Mouse (Mus musculus) forebrain, embryonic 16.5 days (tissue): Measurements from ENCODE around the gene Homer2. TPM values are rescaled to one million over a fixed set of nuclear protein-coding genes. Genes with fewer than 3 reads are reported as not detected.

ENCODE experiments used
- ATAC-seq: fragments of 200-750 bp; cut with Nextera tagmentation; 2 replicates; pipeline ENCODE4 v1.8.0; 2017; ENCODE audit warnings: mild to moderate bottlenecking, moderate library complexity
- H3K27ac ChIP-seq: fragments of 300-500 bp; sonication (generic); 2 replicates; pipeline ENCODE4 v1.5.1; 2014; ENCODE audit warnings: low read length, control low read depth
- H3K27me3 ChIP-seq: fragments of 300-500 bp; sonication (generic); replicated peaks from 2 replicates; pipeline ENCODE4 v1.6.1; 2014; ENCODE audit warnings: low read length; ENCODE audit not compliant: control insufficient read depth, insufficient read depth
- H3K36me3 ChIP-seq: fragments of 300-500 bp; sonication (generic); 2 replicates; pipeline ENCODE4 v1.6.1; 2014; ENCODE audit not compliant: control insufficient read depth, insufficient read depth
- H3K4me1 ChIP-seq: fragments of 300-500 bp; sonication (generic); replicated peaks from 2 replicates; pipeline ENCODE4 v1.6.1; 2014; ENCODE audit warnings: low read length; ENCODE audit not compliant: control insufficient read depth, insufficient read depth
- H3K4me2 ChIP-seq: fragments of 300-500 bp; sonication (generic); 2 replicates; pipeline ENCODE4 v1.6.1; 2014; ENCODE audit warnings: mild to moderate bottlenecking, low read length, control low read depth
- H3K4me3 ChIP-seq: fragments of 300-500 bp; sonication (generic); replicated peaks from 2 replicates; pipeline ENCODE4 v1.5.1; 2014; ENCODE audit warnings: mild to moderate bottlenecking, low read length, control low read depth
- H3K9ac ChIP-seq: fragments of 300-500 bp; sonication (generic); replicated peaks from 2 replicates; pipeline ENCODE4 v1.6.1; 2014; ENCODE audit warnings: low read depth, low read length, control low read depth
- H3K9me3 ChIP-seq: fragments of 300-500 bp; sonication (generic); 2 replicates; pipeline ENCODE4 v1.6.1; 2016; ENCODE audit warnings: low read length; ENCODE audit not compliant: control insufficient read depth
- WGBS: fragments of 180-500 bp; shearing (Covaris S2); extraction: QIAGEN DNeasy Blood & Tissue Kit; methylation state at CpG from one replicate; pipeline ENCODE4 v1.1.7; 2014; 5-methylcytosine and 5-hydroxymethylcytosine counted together
- polyA plus RNA-seq: library from polyadenylated mRNA; unstranded; fragments of >200 nt; fragmentation: Nextera tagmentation; extraction: Ambion mirVana; gene quantifications from 2 replicates; pipeline ENCODE4 v1.2.1, GENCODE M21; 2015

Gene Homer2
- polyA plus RNA-seq, 1 experiment from 2014 or later, result 19.1 TPM

- H3K27ac ChIP-seq, result no peak overlapping the region
- peaks cover 17% of the 10 kb centered on the region for H3K4me1 ChIP-seq
- H3K9me3 ChIP-seq, result no peaks in the 10 kb centered on the region
- no peak overlapping the region for H3K9ac ChIP-seq
- 49% methylated on average over 7 of the region's 7 CpGs for WGBS
- H3K36me3 ChIP-seq, result no peaks in the 10 kb centered on the region
- H3K27me3 ChIP-seq, result no peaks in the 10 kb centered on the region
- no peak overlapping the region for H3K4me3 ChIP-seq
- no peak overlapping the region for H3K4me2 ChIP-seq
- no peak for ATAC-seq
Measured at GRCm38 (mm10) chr7:81644551-81645235, 62.6 kb downstream of the Homer2 start.

GRCm38 (mm10) chr7:81641101-81641500, 66.2 kb downstream of the Homer2 start:
- Histone ChIP-seq H3K27me3 (no peaks in the 10 kb centered on the region), H3K36me3 (no peaks in the 10 kb centered on the region), H3K9me3 (no peaks in the 10 kb centered on the region), H3K4me1 (peaks cover 6% of the 10 kb centered on the region; the same call in 1 of the 2 replicates), H3K9ac (no peak overlapping the region), H3K27ac (no peak overlapping the region), H3K4me3 (no peak overlapping the region), H3K4me2 (no peak overlapping the region)
- 74% methylated on average over 6 of the region's 6 CpGs for WGBS
- no peak for ATAC-seq

- Histone ChIP-seq H3K4me2 (no peak overlapping the region), H3K9me3 (0 out of 2 replicates have a peak, but pooled peaks cover 2% of the 10 kb centered on the region), H3K9ac (no peak overlapping the region), H3K27ac (no peak overlapping the region), H3K27me3 (no peaks in the 10 kb centered on the region), H3K4me3 (no peak overlapping the region), H3K4me1 (no peaks in the 10 kb centered on the region), H3K36me3 (no peaks in the 10 kb centered on the region)
- no peak for ATAC-seq
- 80% methylated on average over 6 of the region's 6 CpGs for WGBS
Measured at GRCm38 (mm10) chr7:81632586-81632985, 74.7 kb downstream of the Homer2 start.

- 82% methylated on average over 8 of the region's 8 CpGs for WGBS
Measured at GRCm38 (mm10) chr7:81631261-81631660, 76.1 kb downstream of the Homer2 start.

GRCm38 (mm10) chr7:81626460-81626859, 80.9 kb downstream of the Homer2 start:
- Histone ChIP-seq H3K9me3 (0 out of 2 replicates have a peak, but pooled peaks cover 2% of the 10 kb centered on the region), H3K27me3 (no peaks in the 10 kb centered on the region), H3K4me3 (no peak overlapping the region), H3K9ac (no peak overlapping the region), H3K4me2 (no peak overlapping the region), H3K4me1 (no peaks in the 10 kb centered on the region), H3K36me3 (no peaks in the 10 kb centered on the region), H3K27ac (no peak overlapping the region)
- ATAC-seq, result no peak
- 94% methylated on average over 2 of the region's 2 CpGs for WGBS

More at GRCm38 (mm10) chr7:81631261-81631660, 76.1 kb downstream of the Homer2 start:
- Histone ChIP-seq H3K27me3 (no peaks in the 10 kb centered on the region), H3K27ac (no peak overlapping the region), H3K4me3 (no peak overlapping the region), H3K4me1 (no peaks in the 10 kb centered on the region), H3K4me2 (no peak overlapping the region), H3K9ac (no peak overlapping the region), H3K9me3 (0 out of 2 replicates have a peak, but pooled peaks cover 2% of the 10 kb centered on the region), H3K36me3 (no peaks in the 10 kb centered on the region)
- ATAC-seq, result no peak

GRCm38 (mm10) chr7:81623767-81624166, 83.6 kb downstream of the Homer2 start:
- Histone ChIP-seq H3K9ac (no peak overlapping the region), H3K27ac (no peak overlapping the region), H3K4me2 (no peak overlapping the region), H3K9me3 (no peaks in the 10 kb centered on the region), H3K4me1 (no peaks in the 10 kb centered on the region), H3K4me3 (no peak overlapping the region), H3K36me3 (no peaks in the 10 kb centered on the region), H3K27me3 (no peaks in the 10 kb centered on the region)
- ATAC-seq, result no peak
- WGBS, result 92% methylated on average over 6 of the region's 6 CpGs

GRCm38 (mm10) chr7:81622793-81623192, 84.5 kb downstream of the Homer2 start:
- 0 out of 2 replicates have a peak, but pooled peaks have one; percentile 20 for ATAC-seq
- H3K27me3 ChIP-seq, result no peaks in the 10 kb centered on the region
- H3K4me3 ChIP-seq, result no peak overlapping the region
- H3K27ac ChIP-seq, result no peak overlapping the region
- no peaks in the 10 kb centered on the region for H3K9me3 ChIP-seq
- no peaks in the 10 kb centered on the region for H3K4me1 ChIP-seq
- 81% methylated on average over 4 of the region's 4 CpGs for WGBS
- H3K9ac ChIP-seq, result no peak overlapping the region
- no peaks in the 10 kb centered on the region for H3K36me3 ChIP-seq
- H3K4me2 ChIP-seq, result no peak overlapping the region

- no peak for ATAC-seq
- Histone ChIP-seq H3K27ac (no peak overlapping the region), H3K4me1 (no peaks in the 10 kb centered on the region), H3K36me3 (no peaks in the 10 kb centered on the region), H3K4me3 (no peak overlapping the region), H3K27me3 (no peaks in the 10 kb centered on the region), H3K9me3 (no peaks in the 10 kb centered on the region), H3K4me2 (no peak overlapping the region), H3K9ac (no peak overlapping the region)
- WGBS, result 82% methylated on average over 9 of the region's 9 CpGs
Measured at GRCm38 (mm10) chr7:81615031-81615430, 92.3 kb downstream of the Homer2 start.

- no peak overlapping the region for H3K27ac ChIP-seq
- no peaks in the 10 kb centered on the region for H3K36me3 ChIP-seq
- 86% methylated on average over 13 of the region's 13 CpGs for WGBS
- no peaks in the 10 kb centered on the region for H3K4me1 ChIP-seq
- H3K27me3 ChIP-seq, result no peaks in the 10 kb centered on the region
- no peak overlapping the region for H3K4me3 ChIP-seq
- no peak for ATAC-seq
- H3K4me2 ChIP-seq, result no peak overlapping the region
- H3K9me3 ChIP-seq, result no peaks in the 10 kb centered on the region
- H3K9ac ChIP-seq, result no peak overlapping the region
Measured at GRCm38 (mm10) chr7:81612856-81613635, 94.3 kb downstream of the Homer2 start.
